Mouse (Mus musculus): Measurements from ENCODE around the gene Tom1l2.

Gene Tom1l2

GRCm38 (mm10) chr11:60277164-60277740, 75.5 kb downstream of the Tom1l2 start:
- in situ Hi-C loops (cut with MboI; ENCODE audit: unreplicated experiment in 2 of 2): loop anchor here in 1 of 2 experiments (5.0 kb wide), 1 partner anchor 40 kb away; no protein-coding TSS in a partner anchor

DNA sequence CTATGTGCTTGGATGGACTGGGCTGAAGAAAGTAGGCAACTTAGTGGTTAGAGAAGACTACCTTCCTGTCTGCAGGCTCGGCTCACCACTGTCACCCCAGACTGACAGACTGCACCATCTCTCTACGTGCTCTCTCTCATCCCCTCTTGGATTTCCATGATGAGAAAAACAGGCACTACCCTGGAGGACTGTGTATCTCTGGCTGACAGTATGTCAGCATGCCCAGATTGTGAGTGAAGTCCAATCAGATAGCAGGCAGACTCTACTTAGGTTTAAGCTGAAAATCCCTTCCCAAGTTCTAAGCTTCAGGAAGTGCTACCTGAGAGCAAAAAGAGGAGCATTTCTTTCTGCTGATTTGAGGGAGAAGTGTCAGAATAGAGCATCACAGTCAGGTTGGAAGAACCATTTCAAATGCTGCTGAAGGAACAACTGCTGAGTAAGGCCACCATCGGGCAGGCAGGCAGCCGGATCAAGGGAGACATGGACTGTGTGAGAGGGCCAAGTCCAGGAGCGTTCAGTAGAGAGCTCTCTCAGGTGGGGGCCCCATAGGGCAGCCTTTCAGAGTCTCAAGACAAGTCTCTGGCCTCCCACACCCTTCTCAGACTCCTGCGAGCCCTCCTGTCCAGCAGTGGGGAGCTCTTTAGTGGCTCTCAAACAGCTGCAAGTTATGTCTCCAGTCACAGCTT, 76.2 kb downstream of the Tom1l2 start:
- in situ Hi-C loops (cut with MboI; ENCODE audit: unreplicated experiment in 2 of 2): loop anchor here in 1 of 2 experiments (5.0 kb wide), 1 partner anchor 39 kb away; no protein-coding TSS in a partner anchor

- in situ Hi-C loops (cut with MboI; ENCODE audit: unreplicated experiment in 2 of 2): no loop called here
These were observed 79.4 kb downstream of the Tom1l2 start for GRCm38 (mm10) chr11:60273273-60273805.

- in situ Hi-C loops (cut with MboI; ENCODE audit: unreplicated experiment in 2 of 2): no loop called here
These were observed 84.1 kb downstream of the Tom1l2 start for GRCm38 (mm10) chr11:60268563-60268962.

DNA sequence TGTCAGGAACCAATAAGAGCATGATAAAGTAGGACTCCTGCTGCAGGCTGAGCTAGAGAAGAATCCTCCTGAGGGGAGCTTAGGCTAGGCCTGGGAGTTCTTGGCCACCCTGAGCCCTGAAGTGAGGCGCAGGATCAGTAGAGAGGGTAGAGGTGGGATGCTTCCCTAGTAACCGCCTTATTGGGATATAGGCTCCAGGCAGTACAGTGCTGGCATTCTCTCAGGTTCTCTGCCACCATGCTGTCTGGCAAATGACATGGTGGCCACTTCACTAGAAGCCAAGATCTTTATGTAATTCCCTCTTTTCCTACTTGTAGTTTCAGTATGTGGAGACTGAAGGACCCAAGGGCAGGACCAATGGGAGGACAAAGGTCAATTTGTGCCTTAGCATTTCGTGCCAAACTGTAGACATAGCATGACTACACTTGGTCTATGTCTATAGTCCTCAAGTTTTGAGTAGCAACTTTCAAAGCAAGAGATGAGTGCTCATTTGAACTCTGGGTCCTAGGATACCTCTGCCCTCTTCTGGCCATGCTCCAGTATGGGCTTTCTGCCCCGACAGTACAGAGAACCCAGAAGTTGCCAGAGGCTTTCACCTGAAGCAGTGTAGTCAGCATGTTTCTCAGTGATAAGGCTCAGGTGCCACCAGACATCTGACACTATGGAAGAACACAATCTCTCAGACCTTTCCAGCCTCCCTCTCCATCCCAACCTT, 87.3 kb downstream of the Tom1l2 start:
- in situ Hi-C loops (cut with MboI; ENCODE audit: unreplicated experiment in 2 of 2): no loop called here

GRCm38 (mm10) chr11:60264651-60265050, 88.1 kb downstream of the Tom1l2 start:
- in situ Hi-C loops (cut with MboI; ENCODE audit: unreplicated experiment in 2 of 2): no loop called here

DNA sequence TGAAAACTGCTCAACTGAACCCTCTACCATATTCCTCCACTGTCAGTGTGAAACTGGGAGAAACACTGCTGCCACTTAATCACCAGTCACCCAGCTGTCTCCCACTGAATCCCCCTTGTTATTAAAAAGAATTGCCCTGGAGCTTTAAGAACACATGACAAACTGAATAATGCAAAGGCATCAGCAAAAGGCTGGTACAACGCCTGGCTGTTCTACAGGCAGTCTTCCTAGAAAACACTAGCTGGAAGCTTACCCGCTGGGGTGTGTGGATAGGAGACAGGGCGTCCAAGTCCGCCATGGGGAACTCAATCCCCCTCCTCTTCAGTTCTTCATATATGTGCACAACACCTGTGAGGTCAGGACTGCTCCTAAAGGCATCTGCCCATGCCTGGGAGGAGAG, 90.3 kb downstream of the Tom1l2 start:
- in situ Hi-C loops (cut with MboI; ENCODE audit: unreplicated experiment in 2 of 2): no loop called here

GRCm38 (mm10) chr11:60260743-60261142, 92.0 kb downstream of the Tom1l2 start:
- in situ Hi-C loops (cut with MboI; ENCODE audit: unreplicated experiment in 2 of 2): no loop called here

- in situ Hi-C loops (cut with MboI; ENCODE audit: unreplicated experiment in 2 of 2): no loop called here
These were observed 95.0 kb downstream of the Tom1l2 start for GRCm38 (mm10) chr11:60257696-60258095.

DNA sequence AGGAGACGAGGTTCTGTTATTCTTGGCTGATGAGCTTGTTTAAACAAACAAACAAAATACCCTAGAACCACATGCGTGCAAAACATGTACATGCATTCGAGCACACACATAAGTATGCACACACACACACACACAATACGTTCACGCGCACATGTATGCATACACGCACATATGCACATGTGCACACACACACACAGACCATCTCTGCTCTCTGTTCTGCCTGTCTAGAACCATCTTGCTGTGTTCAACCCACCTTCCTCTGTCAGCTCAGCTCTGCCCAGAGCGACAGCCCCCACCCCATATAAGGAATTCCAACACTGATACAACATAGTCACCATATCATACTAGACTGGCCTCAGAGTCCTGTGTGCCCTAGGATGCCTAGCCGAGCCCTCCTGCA, 96.0 kb downstream of the Tom1l2 start:
- in situ Hi-C loops (cut with MboI; ENCODE audit: unreplicated experiment in 2 of 2): no loop called here

- in situ Hi-C loops (cut with MboI; ENCODE audit: unreplicated experiment in 2 of 2): no loop called here
These were observed 96.5 kb downstream of the Tom1l2 start for GRCm38 (mm10) chr11:60256176-60256681.

GRCm38 (mm10) chr11:60255639-60256038, 97.1 kb downstream of the Tom1l2 start:
- in situ Hi-C loops (cut with MboI; ENCODE audit: unreplicated experiment in 2 of 2): no loop called here

GRCm38 (mm10) chr11:60255181-60255580, 97.5 kb downstream of the Tom1l2 start:
- in situ Hi-C loops (cut with MboI; ENCODE audit: unreplicated experiment in 2 of 2): no loop called here

GRCm38 (mm10) chr11:60254308-60254707, 98.4 kb downstream of the Tom1l2 start:
- in situ Hi-C loops (cut with MboI; ENCODE audit: unreplicated experiment in 2 of 2): loop anchor here in 1 of 2 experiments (5.0 kb wide), 1 partner anchor 33 kb away; no protein-coding TSS in a partner anchor

DNA sequence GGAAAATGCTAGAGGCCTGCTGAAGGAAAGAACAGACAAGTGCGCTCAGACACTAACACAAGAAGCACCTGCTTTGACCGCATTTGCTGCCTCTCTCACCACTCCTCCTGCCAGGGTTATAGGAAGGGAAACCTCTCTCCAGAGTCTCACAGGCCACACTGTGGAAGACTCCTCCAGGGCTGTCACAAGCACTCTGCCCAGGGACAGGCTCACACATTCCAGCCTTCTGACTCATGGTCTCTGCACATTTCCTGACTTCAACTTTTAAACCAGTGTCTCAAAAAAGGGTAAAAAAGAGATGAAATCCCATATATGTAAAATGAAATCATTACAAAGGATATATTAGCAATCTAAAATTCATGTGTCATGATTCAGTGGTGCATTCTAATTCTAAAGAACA, 99.2 kb downstream of the Tom1l2 start:
- in situ Hi-C loops (cut with MboI; ENCODE audit: unreplicated experiment in 2 of 2): loop anchor here in 1 of 2 experiments (5.0 kb wide), 1 partner anchor 34 kb away; no protein-coding TSS in a partner anchor

GRCm38 (mm10) chr11:60250971-60251643, 101.6 kb downstream of the Tom1l2 start:
- in situ Hi-C loops (cut with MboI; ENCODE audit: unreplicated experiment in 2 of 2): loop anchor here in 1 of 2 experiments (5.0 kb wide), 1 partner anchor 36 kb away; no protein-coding TSS in a partner anchor

- in situ Hi-C loops (cut with MboI; ENCODE audit: unreplicated experiment in 2 of 2): loop anchor here in 1 of 2 experiments (5.0 kb wide), 1 partner anchor 37 kb away; no protein-coding TSS in a partner anchor
These were observed 102.8 kb downstream of the Tom1l2 start for GRCm38 (mm10) chr11:60249885-60250284.

GRCm38 (mm10) chr11:60248596-60249404, 103.9 kb downstream of the Tom1l2 start:
- in situ Hi-C loops (cut with MboI; ENCODE audit: unreplicated experiment in 2 of 2): no loop called here

DNA sequence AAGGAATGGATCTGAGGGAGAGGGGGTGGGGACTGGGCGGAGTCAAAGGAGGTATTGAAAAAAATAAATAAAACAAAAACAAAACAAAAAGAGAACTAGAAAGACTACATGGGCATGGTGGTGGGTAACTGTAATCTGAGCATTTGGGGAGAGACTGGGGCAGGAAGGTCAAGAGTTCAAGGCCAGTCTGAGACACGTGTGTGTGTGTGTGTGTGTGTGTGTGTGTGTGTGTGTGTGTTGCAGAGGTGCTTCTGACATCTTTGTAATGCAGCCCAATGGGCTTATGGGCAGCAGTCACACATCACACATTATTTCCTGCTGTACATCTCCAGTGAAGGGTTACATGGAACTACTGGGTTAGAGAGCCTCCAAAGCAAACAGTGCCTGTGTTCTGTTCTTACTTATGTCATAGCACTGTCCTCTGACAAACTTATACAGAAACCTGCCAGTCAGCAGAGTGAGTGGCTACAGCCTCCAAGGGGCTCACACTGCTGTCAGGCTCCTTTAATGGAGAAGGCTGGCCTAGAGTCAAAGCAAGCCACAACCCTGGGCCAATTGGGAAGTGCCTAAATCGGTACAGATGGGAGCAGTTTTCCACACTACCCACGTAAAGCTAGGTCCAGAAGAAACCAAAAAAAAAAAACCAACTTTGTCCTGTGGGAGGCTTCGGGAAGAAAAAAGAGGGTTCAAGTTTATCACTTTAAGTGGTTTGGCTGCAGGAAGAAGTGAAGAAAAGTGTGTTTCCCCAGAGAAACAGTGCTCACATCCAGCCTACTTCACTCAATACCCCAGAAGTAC, 104.8 kb downstream of the Tom1l2 start:
- in situ Hi-C loops (cut with MboI; ENCODE audit: unreplicated experiment in 2 of 2): no loop called here
